Mouse (Mus musculus) forebrain, embryonic 11.5 days (tissue): Measurements from ENCODE around the gene Omt2b. TPM values are rescaled to one million over a fixed set of nuclear protein-coding genes. Genes with fewer than 3 reads are reported as not detected.
A peak's percentile ranks its signal among the peaks of the same experiment; 100 is the strongest.
"Not testable (repeated sequence)": the region's sequence is repeated elsewhere in the genome, so short reads cannot be mapped to it uniquely, and the experiment has no call there.

ENCODE experiments used
- ATAC-seq: fragments of 200-750 bp; cut with Nextera tagmentation; replicated peaks from 2 replicates; pipeline ENCODE4 v1.8.0; 2017; ENCODE audit warnings: moderate TSS enrichment; ENCODE audit not compliant: low FRiP score
- DNase-seq: peaks from one replicate; pipeline ENCODE4 v3.0.0-alpha.2; 2017; ENCODE audit warnings: low spot score
- H3K27ac ChIP-seq: fragments of 300-500 bp; sonication (generic); 2 replicates; pipeline ENCODE4 v1.5.1; 2014; ENCODE audit warnings: low read depth, low read length
- H3K27me3 ChIP-seq: fragments of 300-500 bp; sonication (generic); 2 replicates; pipeline ENCODE4 v1.6.1; 2014; ENCODE audit warnings: mild to moderate bottlenecking, low read length, mixed read lengths; ENCODE audit not compliant: control insufficient read depth, insufficient read depth
- H3K36me3 ChIP-seq: fragments of 300-500 bp; sonication (generic); 2 replicates; pipeline ENCODE4 v1.6.1; 2014; ENCODE audit warnings: mild to moderate bottlenecking, low read length, moderate library complexity, mixed read lengths; ENCODE audit not compliant: control insufficient read depth, insufficient read depth
- H3K4me1 ChIP-seq: fragments of 300-500 bp; sonication (generic); replicated peaks from 2 replicates; pipeline ENCODE4 v1.6.1; 2014; ENCODE audit warnings: low read length, mixed read lengths; ENCODE audit not compliant: control insufficient read depth, insufficient read depth
- H3K4me2 ChIP-seq: fragments of 300-500 bp; sonication (generic); 2 replicates; pipeline ENCODE4 v1.6.1; 2014; ENCODE audit warnings: low read depth, mild to moderate bottlenecking, low read length, moderate library complexity, mixed read lengths; ENCODE audit not compliant: severe bottlenecking
- H3K4me3 ChIP-seq: fragments of 300-500 bp; sonication (generic); 2 replicates; pipeline ENCODE4 v1.5.1; 2014; ENCODE audit warnings: low read depth, low read length
- H3K9ac ChIP-seq: fragments of 300-500 bp; sonication (generic); 2 replicates; pipeline ENCODE4 v1.6.1; 2014; ENCODE audit warnings: low read length
- H3K9me3 ChIP-seq: fragments of 300-500 bp; sonication (generic); 2 replicates; pipeline ENCODE4 v1.6.1; 2016; ENCODE audit warnings: low read length, mixed read lengths; ENCODE audit not compliant: control insufficient read depth
- WGBS: fragments of 180-500 bp; shearing (Covaris S2); extraction: QIAGEN DNeasy Blood & Tissue Kit; methylation state at CpG from one replicate; pipeline ENCODE4 v1.1.7; 2014; 5-methylcytosine and 5-hydroxymethylcytosine counted together
- polyA plus RNA-seq: library from polyadenylated mRNA; unstranded; fragments of >200 nt; fragmentation: Nextera tagmentation; extraction: Ambion mirVana; gene quantifications from 2 replicates; pipeline ENCODE4 v1.2.1, GENCODE M21; 2014

The Omt2b gene
- polyA plus RNA-seq, 1 experiment from 2014 or later, result not detected

GRCm38 (mm10) chr9:78299143-78299542 lies 28.2 kb upstream of the Omt2b start:
- not testable (repeated sequence) for H3K27me3 ChIP-seq, H3K4me3 ChIP-seq, H3K36me3 ChIP-seq, H3K27ac ChIP-seq, H3K4me2 ChIP-seq, H3K9me3 ChIP-seq, ATAC-seq, H3K4me1 ChIP-seq, DNase-seq, H3K9ac ChIP-seq
- WGBS, result 88% methylated on average over 1 of the region's 1 CpGs

- H3K27ac ChIP-seq, result not testable (repeated sequence)
- WGBS, result 89% methylated on average over 3 of the region's 3 CpGs
Observed at GRCm38 (mm10) chr9:78308122-78308521, 19.3 kb upstream of the Omt2b start.

GRCm38 (mm10) chr9:78314696-78315095 lies 12.7 kb upstream of the Omt2b start, which contains the start of gene Omt2a:
Gene Omt2a (minus strand): TSS chr9:78314796.
- no peak within 1 kb of the TSS for H3K27ac ChIP-seq
- WGBS, result 91% methylated on average over 2 of the region's 2 CpGs
- no peaks in the 10 kb centered on the region for H3K27me3 ChIP-seq
- H3K4me3 ChIP-seq, result no peak within 1 kb of the TSS
- no peak within 1 kb of the TSS for H3K9ac ChIP-seq
- no peaks in the 10 kb centered on the region for H3K36me3 ChIP-seq
- no peak within 1 kb of the TSS for H3K4me2 ChIP-seq
- ATAC-seq (no peak), DNase-seq (no peak)
- no peaks in the 10 kb centered on the region for H3K9me3 ChIP-seq
- no peaks in the 10 kb centered on the region for H3K4me1 ChIP-seq

More at GRCm38 (mm10) chr9:78308122-78308521, 19.3 kb upstream of the Omt2b start:
- H3K9ac ChIP-seq, H3K4me1 ChIP-seq, H3K9me3 ChIP-seq, H3K4me2 ChIP-seq, DNase-seq, ATAC-seq, H3K27me3 ChIP-seq, H3K36me3 ChIP-seq, H3K4me3 ChIP-seq: not testable (repeated sequence)

GRCm38 (mm10) chr9:78319499-78319898 lies 7.9 kb upstream of the Omt2b start:
- ATAC-seq (no peak), DNase-seq (no peak)
- no peak overlapping the region for H3K4me3 ChIP-seq
- H3K9ac ChIP-seq, result no peak overlapping the region
- no peaks in the 10 kb centered on the region for H3K4me1 ChIP-seq
- H3K9me3 ChIP-seq, result no peaks in the 10 kb centered on the region
- 31% methylated on average over 1 of the region's 1 CpGs for whole genome bisulfite sequencing
- no peak overlapping the region for H3K4me2 ChIP-seq
- H3K27me3 ChIP-seq, result no peaks in the 10 kb centered on the region
- H3K27ac ChIP-seq, result no peak overlapping the region
- no peaks in the 10 kb centered on the region for H3K36me3 ChIP-seq

GRCm38 (mm10) chr9:78337050-78337449 lies 9.7 kb downstream of the Omt2b start:
- not testable (repeated sequence) for H3K4me1 ChIP-seq, H3K27ac ChIP-seq, H3K36me3 ChIP-seq, H3K9ac ChIP-seq, H3K27me3 ChIP-seq, H3K9me3 ChIP-seq, ATAC-seq, H3K4me3 ChIP-seq, DNase-seq, H3K4me2 ChIP-seq

- not testable (repeated sequence) for H3K4me1 ChIP-seq, H3K27ac ChIP-seq, H3K4me2 ChIP-seq, H3K9ac ChIP-seq, H3K4me3 ChIP-seq, H3K9me3 ChIP-seq, H3K36me3 ChIP-seq, H3K27me3 ChIP-seq
- ATAC-seq (0 out of 2 replicates have a peak, but pooled peaks have one; percentile 33), DNase-seq (peak; percentile 78)
- 11% methylated on average over 8 of the region's 8 CpGs for WGBS
Observed at GRCm38 (mm10) chr9:78340324-78340723, 12.9 kb downstream of the Omt2b start.

GRCm38 (mm10) chr9:78342494-78342893 lies 15.1 kb downstream of the Omt2b start:
- not testable (repeated sequence) for H3K9me3 ChIP-seq, H3K36me3 ChIP-seq, H3K27ac ChIP-seq, H3K4me1 ChIP-seq, H3K4me2 ChIP-seq, ATAC-seq, H3K9ac ChIP-seq, DNase-seq, H3K27me3 ChIP-seq, H3K4me3 ChIP-seq
- WGBS, result 90% methylated on average over 4 of the region's 4 CpGs

- H3K4me2 ChIP-seq, H3K9me3 ChIP-seq, H3K4me3 ChIP-seq, DNase-seq, H3K27ac ChIP-seq, ATAC-seq, H3K4me1 ChIP-seq, H3K9ac ChIP-seq, H3K36me3 ChIP-seq, H3K27me3 ChIP-seq: not testable (repeated sequence)
- WGBS, result 90% methylated on average over 9 of the region's 9 CpGs
Observed at GRCm38 (mm10) chr9:78343055-78343454, 15.7 kb downstream of the Omt2b start.

GRCm38 (mm10) chr9:78345235-78345634 lies 17.8 kb downstream of the Omt2b start:
- H3K27ac ChIP-seq, H3K4me3 ChIP-seq, ATAC-seq, H3K36me3 ChIP-seq, H3K4me1 ChIP-seq, H3K9ac ChIP-seq, H3K9me3 ChIP-seq, H3K4me2 ChIP-seq, DNase-seq, H3K27me3 ChIP-seq: not testable (repeated sequence)
- 68% methylated on average over 4 of the region's 4 CpGs for WGBS
